Mouse (Mus musculus) CH12.LX (cell line): ENCODE data around the gene Kif5c.

Experiments used
- BHLHE40 ChIP-seq: IDR thresholded peaks from 2 replicates; pipeline ENCODE4 v1.6.1; 2011; ENCODE audit warnings: mild to moderate bottlenecking, low read depth, low read length, improper control_type of control experiment
- CTCF ChIP-seq, 2 experiments: IDR thresholded peaks in 1 of 2; conservative IDR thresholded peaks in 1 of 2; 2 replicates each; pipeline ENCODE4 v1.5.1; 2011 to 2012; ENCODE audit warnings: low read depth in 2 of 2, low read length in 2 of 2, improper control_type of control experiment in 1 of 2, inconsistent platforms in 1 of 2, mild to moderate bottlenecking in 1 of 2, moderate library complexity in 1 of 2
- POLR2A ChIP-seq: IDR thresholded peaks from 2 replicates; pipeline ENCODE4 v1.6.1; 2011; ENCODE audit warnings: low read depth, mild to moderate bottlenecking, improper control_type of control experiment, low read length
- ZKSCAN1 ChIP-seq: IDR thresholded peaks from 2 replicates; pipeline ENCODE4 v1.6.1; 2012; ENCODE audit warnings: low read depth, inconsistent platforms, low read length, improper control_type of control experiment, borderline replicate concordance
- ZNF384 ChIP-seq: IDR thresholded peaks from 2 replicates; pipeline ENCODE4 v1.6.1; 2012; ENCODE audit warnings: low read depth, low read length, improper control_type of control experiment, inconsistent platforms

- TF ChIP-seq CTCF (conservative IDR thresholded peaks at IDR 0.05 in 1 of 2, IDR thresholded peaks at IDR 0.05 in 1 of 2; ENCODE audit: low read depth in 2 of 2, low read length in 2 of 2) (no peak), ZKSCAN1 (no peak), BHLHE40 (no peak), POLR2A (no peak), ZNF384 (no peak)
Measured at GRCm38 (mm10) chr2:49684808-49685207, 65.7 kb downstream of the Kif5c start.
